Mouse (Mus musculus): ENCODE measurements around the gene Galnt18. TPM values are rescaled to one million over a fixed set of nuclear protein-coding genes. Genes with fewer than 3 reads are reported as not detected.

Galnt18 gene
- polyA plus RNA-seq, 1 experiment from 2014 or later, result 10.2 TPM

- H3K4me1 ChIP-seq, result no peaks in the 10 kb centered on the region
- H3K4me2 ChIP-seq (replicated peaks), result no peak overlapping the region
- H3K27me3 ChIP-seq, result no peaks in the 10 kb centered on the region
- ATAC-seq (replicated peaks), result no peak
- no peak overlapping the region for H3K27ac ChIP-seq (replicated peaks)
- H3K9me3 ChIP-seq, result no peaks in the 10 kb centered on the region
- no peaks in the 10 kb centered on the region for H3K36me3 ChIP-seq
- H3K9ac ChIP-seq (replicated peaks), result no peak overlapping the region
- WGBS, result 74% methylated on average over 1 of the region's 1 CpGs
- no peak overlapping the region for H3K4me3 ChIP-seq
Measured at GRCm38 (mm10) chr7:111466720-111467119, 313.1 kb downstream of the Galnt18 start.

GRCm38 (mm10) chr7:111466121-111466520 lies 313.7 kb downstream of the Galnt18 start:
- 82% methylated on average over 3 of the region's 3 CpGs for WGBS
- no peak for ATAC-seq (replicated peaks)
- H3K36me3 ChIP-seq, result no peaks in the 10 kb centered on the region
- H3K4me3 ChIP-seq, result no peak overlapping the region
- H3K27me3 ChIP-seq, result no peaks in the 10 kb centered on the region
- no peaks in the 10 kb centered on the region for H3K9me3 ChIP-seq
- no peak overlapping the region for H3K27ac ChIP-seq (replicated peaks)
- no peak overlapping the region for H3K9ac ChIP-seq (replicated peaks)
- no peaks in the 10 kb centered on the region for H3K4me1 ChIP-seq
- no peak overlapping the region for H3K4me2 ChIP-seq (replicated peaks)

GRCm38 (mm10) chr7:111459716-111460115 lies 320.1 kb downstream of the Galnt18 start:
- no peaks in the 10 kb centered on the region for H3K4me1 ChIP-seq
- H3K9ac ChIP-seq (replicated peaks), result no peak overlapping the region
- 87% methylated on average over 4 of the region's 4 CpGs for WGBS
- no peak for ATAC-seq (replicated peaks)
- H3K4me2 ChIP-seq (replicated peaks), result no peak overlapping the region
- no peaks in the 10 kb centered on the region for H3K9me3 ChIP-seq
- no peaks in the 10 kb centered on the region for H3K27me3 ChIP-seq
- H3K4me3 ChIP-seq, result no peak overlapping the region
- no peak overlapping the region for H3K27ac ChIP-seq (replicated peaks)
- H3K36me3 ChIP-seq, result no peaks in the 10 kb centered on the region

GRCm38 (mm10) chr7:111456007-111456406 lies 323.8 kb downstream of the Galnt18 start:
- ATAC-seq (replicated peaks), result no peak

GRCm38 (mm10) chr7:111455541-111455940 lies 324.2 kb downstream of the Galnt18 start:
- H3K27me3 ChIP-seq, result no peaks in the 10 kb centered on the region
- WGBS, result 93% methylated on average over 4 of the region's 4 CpGs
- no peak overlapping the region for H3K4me3 ChIP-seq
- H3K4me2 ChIP-seq (replicated peaks), result no peak overlapping the region
- no peak overlapping the region for H3K9ac ChIP-seq (replicated peaks)
- no peaks in the 10 kb centered on the region for H3K4me1 ChIP-seq
- H3K36me3 ChIP-seq, result no peaks in the 10 kb centered on the region
- no peak overlapping the region for H3K27ac ChIP-seq (replicated peaks)
- no peaks in the 10 kb centered on the region for H3K9me3 ChIP-seq
- no peak for ATAC-seq (replicated peaks)

More at GRCm38 (mm10) chr7:111456007-111456406, 323.8 kb downstream of the Galnt18 start:
- Histone ChIP-seq H3K36me3 (no peaks in the 10 kb centered on the region), H3K27ac (replicated peaks) (no peak overlapping the region), H3K4me1 (no peaks in the 10 kb centered on the region), H3K27me3 (no peaks in the 10 kb centered on the region), H3K9me3 (no peaks in the 10 kb centered on the region), H3K9ac (replicated peaks) (no peak overlapping the region), H3K4me3 (no peak overlapping the region), H3K4me2 (replicated peaks) (no peak overlapping the region)
- 97% methylated on average over 3 of the region's 3 CpGs for WGBS

- no peaks in the 10 kb centered on the region for H3K9me3 ChIP-seq
- no peak overlapping the region for H3K4me2 ChIP-seq (replicated peaks)
- H3K36me3 ChIP-seq, result no peaks in the 10 kb centered on the region
- H3K4me1 ChIP-seq, result no peaks in the 10 kb centered on the region
- no peak overlapping the region for H3K27ac ChIP-seq (replicated peaks)
- 24% methylated on average over 1 of the region's 1 CpGs for WGBS
- ATAC-seq (replicated peaks), result no peak
- H3K9ac ChIP-seq (replicated peaks), result no peak overlapping the region
- H3K27me3 ChIP-seq, result no peaks in the 10 kb centered on the region
- no peak overlapping the region for H3K4me3 ChIP-seq
Measured at GRCm38 (mm10) chr7:111452000-111452399, 327.8 kb downstream of the Galnt18 start.

GRCm38 (mm10) chr7:111450286-111451095 lies 329.3 kb downstream of the Galnt18 start:
- Histone ChIP-seq H3K9me3 (no peaks in the 10 kb centered on the region), H3K4me3 (no peak overlapping the region), H3K4me1 (no peaks in the 10 kb centered on the region), H3K36me3 (no peaks in the 10 kb centered on the region), H3K27me3 (no peaks in the 10 kb centered on the region), H3K27ac (replicated peaks) (no peak overlapping the region), H3K4me2 (replicated peaks) (no peak overlapping the region), H3K9ac (replicated peaks) (no peak overlapping the region)
- WGBS, result 80% methylated on average over 6 of the region's 6 CpGs
- ATAC-seq (replicated peaks), result no peak

- Histone ChIP-seq H3K36me3 (no peaks in the 10 kb centered on the region), H3K27ac (replicated peaks) (no peak overlapping the region), H3K27me3 (no peaks in the 10 kb centered on the region), H3K9ac (replicated peaks) (no peak overlapping the region), H3K4me3 (no peak overlapping the region), H3K9me3 (no peaks in the 10 kb centered on the region), H3K4me2 (replicated peaks) (no peak overlapping the region), H3K4me1 (no peaks in the 10 kb centered on the region)
- 28% methylated on average over 2 of the region's 2 CpGs for WGBS
- no peak for ATAC-seq (replicated peaks)
Measured at GRCm38 (mm10) chr7:111433173-111433572, 346.6 kb downstream of the Galnt18 start.

GRCm38 (mm10) chr7:111427392-111427791 lies 352.4 kb downstream of the Galnt18 start:
- Histone ChIP-seq H3K27me3 (no peaks in the 10 kb centered on the region), H3K27ac (replicated peaks) (no peak overlapping the region), H3K36me3 (no peaks in the 10 kb centered on the region), H3K4me3 (no peak overlapping the region), H3K4me1 (no peaks in the 10 kb centered on the region), H3K4me2 (replicated peaks) (no peak overlapping the region), H3K9me3 (no peaks in the 10 kb centered on the region), H3K9ac (replicated peaks) (no peak overlapping the region)
- ATAC-seq (replicated peaks), result no peak
- WGBS, result 83% methylated on average over 1 of the region's 1 CpGs

Small RNA genes within 50 kb of the gene (microRNA-seq; reads per million reads assigned to microRNA genes)
- gene Gm25787, result not detected

Other genes with a start within 250 kb of the Galnt18 start
- gene Usp47, start 243.5 kb upstream of the Galnt18 start, polyA plus RNA-seq (2015; fragmentation: Nextera tagmentation; extraction: Ambion mirVana), result 88.1 and 91.3 TPM in 2 replicates